Mouse (Mus musculus): ENCODE measurements around the gene Scd4. TPM values are rescaled to one million over a fixed set of nuclear protein-coding genes. Genes with fewer than 3 reads are reported as not detected.

Gene Scd4
- polyA plus RNA-seq, 1 experiment = not detected

DNA sequence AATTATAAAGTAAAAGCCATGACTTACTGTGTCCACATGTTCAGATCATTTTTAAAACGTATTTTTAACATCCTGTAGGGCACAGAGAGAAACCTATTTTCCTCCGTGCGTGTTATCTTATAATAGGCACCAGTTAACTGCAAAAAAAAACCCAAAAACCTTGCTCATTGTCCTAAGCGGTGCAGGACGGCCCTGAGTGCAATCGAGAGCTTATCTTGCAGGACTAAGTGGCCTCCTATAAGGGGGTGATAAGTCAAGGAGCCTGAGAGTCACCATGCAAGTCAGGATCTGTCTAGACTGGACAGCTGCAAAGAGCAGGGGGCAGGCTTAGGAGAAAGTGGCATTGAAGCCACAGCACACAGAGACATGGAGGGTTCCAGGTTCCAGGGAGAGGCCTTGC, 33.0 kb upstream of the Scd4 start:
- Histone ChIP-seq H3K4me1 (peaks cover 90% of the 10 kb centered on the region), H3K27me3 (replicated peaks) (no peaks in the 10 kb centered on the region), H3K4me3 (replicated peaks) (peak overlapping the region; percentile 67), H3K9me3 (no peaks in the 10 kb centered on the region), H3K36me3 (replicated peaks; ENCODE audit: low read length) (peaks cover 97% of the 10 kb centered on the region)
- no peak for TF ChIP-seq FLI1 (IDR thresholded peaks at IDR 0.05; ENCODE audit: low read length)
- no peak for TF ChIP-seq GATA1 (IDR thresholded peaks at IDR 0.05; ENCODE audit: borderline replicate concordance, low read length)

DNA sequence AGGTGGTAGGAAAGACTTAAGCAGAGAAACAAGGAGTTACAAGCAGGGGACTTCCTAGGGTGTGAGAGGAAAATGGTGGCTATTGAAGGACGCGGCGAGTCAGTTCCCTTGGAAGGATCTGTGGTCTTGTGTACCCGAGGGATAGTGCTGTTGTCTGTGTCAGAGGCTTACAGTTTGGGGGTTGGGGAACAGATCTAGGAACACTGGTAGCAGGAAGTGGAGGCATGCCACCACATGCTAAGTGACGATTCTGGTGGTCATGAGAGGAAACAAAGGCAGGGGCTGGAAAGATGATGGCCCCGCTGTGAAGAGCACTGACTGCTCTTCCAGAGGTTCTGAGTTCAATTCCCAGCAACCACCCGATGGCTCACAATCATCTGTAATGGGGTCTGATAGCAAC, 32.4 kb upstream of the Scd4 start:
- Histone ChIP-seq H3K27me3 (replicated peaks) (no peaks in the 10 kb centered on the region), H3K9me3 (no peaks in the 10 kb centered on the region), H3K36me3 (replicated peaks; ENCODE audit: low read length) (peaks cover 97% of the 10 kb centered on the region), H3K4me1 (peaks cover 89% of the 10 kb centered on the region), H3K4me3 (replicated peaks) (peak overlapping the region; percentile 67)
- TF ChIP-seq GATA1 (IDR thresholded peaks at IDR 0.05; ENCODE audit: borderline replicate concordance, low read length) (no peak), FLI1 (IDR thresholded peaks at IDR 0.05; ENCODE audit: low read length) (no peak)

DNA sequence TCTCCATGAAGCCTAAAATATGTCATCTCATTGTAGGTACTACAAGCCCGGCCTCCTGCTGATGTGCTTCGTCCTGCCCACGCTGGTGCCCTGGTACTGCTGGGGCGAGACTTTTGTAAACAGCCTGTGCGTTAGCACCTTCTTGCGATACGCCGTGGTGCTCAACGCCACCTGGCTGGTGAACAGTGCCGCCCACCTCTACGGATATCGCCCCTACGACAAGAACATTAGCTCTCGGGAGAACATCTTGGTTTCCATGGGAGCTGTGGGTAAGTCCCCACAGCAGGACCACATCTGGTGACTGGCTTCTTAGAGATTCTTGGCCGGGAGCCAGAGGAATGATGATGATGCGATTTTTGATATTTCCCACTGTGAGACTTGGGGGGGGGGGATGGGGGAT, 31.7 kb upstream of the Scd4 start:
- H3K4me3 ChIP-seq (replicated peaks) = peak overlapping the region; percentile 36
- H3K27me3 ChIP-seq (replicated peaks) = no peaks in the 10 kb centered on the region
- peaks cover 84% of the 10 kb centered on the region for H3K4me1 ChIP-seq
- H3K9me3 ChIP-seq = no peaks in the 10 kb centered on the region
- TF ChIP-seq FLI1 (IDR thresholded peaks at IDR 0.05; ENCODE audit: low read length) (no peak), GATA1 (IDR thresholded peaks at IDR 0.05; ENCODE audit: borderline replicate concordance, low read length) (no peak)
- peaks cover 97% of the 10 kb centered on the region for H3K36me3 ChIP-seq (replicated peaks; ENCODE audit: low read length)

DNA sequence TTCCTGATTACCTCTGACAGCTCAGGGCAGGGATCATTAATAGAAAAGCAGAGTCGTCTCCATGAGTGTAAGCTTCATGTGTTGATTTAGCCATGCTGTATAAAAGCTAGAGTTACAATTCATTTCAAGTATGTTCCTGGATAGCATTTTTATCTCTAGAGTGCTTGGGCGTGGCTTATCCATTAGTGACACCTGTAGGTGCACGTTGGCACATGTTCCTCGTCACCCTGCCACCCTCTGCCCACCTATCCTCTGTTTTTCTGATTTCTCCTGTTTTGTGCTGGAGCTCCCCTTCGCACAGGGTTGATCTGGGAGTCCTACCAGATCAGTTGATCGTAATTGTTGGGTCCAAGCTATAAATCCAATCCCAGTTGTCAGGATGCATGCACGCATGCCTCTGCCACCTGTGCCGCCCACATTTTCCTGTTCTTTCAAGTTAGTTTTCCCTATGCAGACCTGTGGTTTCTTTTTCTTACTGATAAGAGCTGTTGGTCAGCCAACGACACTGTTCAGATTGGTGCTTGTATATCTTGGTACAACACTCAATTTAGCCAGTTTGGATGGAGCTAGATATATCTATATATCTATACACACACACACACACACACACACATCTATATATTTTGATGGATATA, 31.1 kb upstream of the Scd4 start:
- H3K36me3 ChIP-seq (replicated peaks; ENCODE audit: low read length) = peaks cover 97% of the 10 kb centered on the region
- H3K4me1 ChIP-seq = peaks cover 80% of the 10 kb centered on the region
- no peak for TF ChIP-seq FLI1 (IDR thresholded peaks at IDR 0.05; ENCODE audit: low read length)
- no peaks in the 10 kb centered on the region for H3K27me3 ChIP-seq (replicated peaks)
- no peaks in the 10 kb centered on the region for H3K9me3 ChIP-seq
- no peak overlapping the region for H3K4me3 ChIP-seq (replicated peaks)

DNA sequence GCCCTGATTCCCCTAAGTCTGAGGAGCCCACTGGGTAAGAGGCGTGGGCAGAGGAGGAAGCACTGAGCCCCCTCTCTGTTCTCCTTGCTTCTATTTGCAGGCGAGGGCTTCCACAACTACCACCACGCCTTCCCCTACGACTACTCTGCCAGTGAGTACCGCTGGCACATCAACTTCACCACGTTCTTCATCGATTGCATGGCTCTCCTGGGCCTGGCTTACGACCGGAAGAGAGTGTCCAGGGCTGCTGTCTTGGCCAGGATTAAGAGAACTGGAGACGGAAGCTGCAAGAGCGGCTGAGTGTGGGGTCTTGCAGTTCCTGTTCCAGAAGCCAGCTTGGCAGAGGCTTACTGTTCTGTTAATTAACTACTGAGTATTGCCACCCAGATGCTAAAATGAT, 30.0 kb upstream of the Scd4 start:
- Histone ChIP-seq H3K4me1 (peaks cover 69% of the 10 kb centered on the region), H3K27me3 (replicated peaks) (no peaks in the 10 kb centered on the region), H3K4me3 (replicated peaks) (no peak overlapping the region), H3K9me3 (no peaks in the 10 kb centered on the region), H3K36me3 (replicated peaks; ENCODE audit: low read length) (peaks cover 97% of the 10 kb centered on the region)
- TF ChIP-seq FLI1 (IDR thresholded peaks at IDR 0.05; ENCODE audit: low read length) (no peak), GATA1 (IDR thresholded peaks at IDR 0.05; ENCODE audit: borderline replicate concordance, low read length) (no peak)

DNA sequence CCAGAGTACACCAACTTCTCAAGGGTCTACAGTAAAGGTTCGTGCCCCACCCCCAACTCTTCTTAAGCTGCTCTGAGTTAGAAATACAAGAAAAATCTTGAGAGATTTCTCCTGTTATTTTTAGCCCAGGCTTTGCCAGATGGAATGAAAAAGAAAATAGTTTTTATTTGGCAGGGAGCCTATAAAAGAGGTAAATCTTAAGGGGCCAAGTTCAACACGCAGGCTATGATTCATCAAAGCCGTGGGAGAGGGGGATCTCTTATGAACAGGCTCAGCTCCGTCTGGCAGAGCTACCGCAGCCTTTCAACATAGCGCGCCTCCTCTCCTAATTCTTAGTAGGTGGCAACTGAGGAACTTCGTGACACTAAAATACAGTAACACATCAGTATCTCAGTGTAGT, 29.4 kb upstream of the Scd4 start:
- Histone ChIP-seq H3K9me3 (no peaks in the 10 kb centered on the region), H3K4me3 (replicated peaks) (no peak overlapping the region), H3K4me1 (peaks cover 63% of the 10 kb centered on the region), H3K36me3 (replicated peaks; ENCODE audit: low read length) (peaks cover 97% of the 10 kb centered on the region), H3K27me3 (replicated peaks) (no peaks in the 10 kb centered on the region)
- TF ChIP-seq GATA1 (IDR thresholded peaks at IDR 0.05; ENCODE audit: borderline replicate concordance, low read length) = no peak
- TF ChIP-seq FLI1 (IDR thresholded peaks at IDR 0.05; ENCODE audit: low read length) = no peak

DNA sequence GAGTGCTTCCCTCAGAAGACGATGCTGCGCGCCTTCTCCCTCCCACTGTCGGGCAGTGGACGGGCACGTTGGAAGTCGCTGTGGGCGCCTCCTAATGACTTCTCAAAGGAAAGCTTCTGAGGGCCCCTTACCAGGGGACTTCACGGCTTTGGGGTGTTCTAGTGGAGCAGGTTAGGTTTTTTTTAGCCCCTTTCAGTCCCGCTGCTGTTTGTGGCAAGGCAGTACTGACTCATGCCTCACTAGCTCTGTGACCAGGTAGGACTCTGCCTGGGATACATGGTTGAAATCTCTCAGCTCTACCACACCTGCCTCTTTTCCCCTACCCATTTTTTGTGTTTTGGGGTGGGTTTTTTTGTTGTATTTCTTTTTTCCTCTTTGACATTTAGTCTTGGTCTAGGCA, 28.5 kb upstream of the Scd4 start:
- no peaks in the 10 kb centered on the region for H3K9me3 ChIP-seq
- peaks cover 54% of the 10 kb centered on the region for H3K4me1 ChIP-seq
- TF ChIP-seq GATA1 (IDR thresholded peaks at IDR 0.05; ENCODE audit: borderline replicate concordance, low read length) = no peak
- no peak for TF ChIP-seq FLI1 (IDR thresholded peaks at IDR 0.05; ENCODE audit: low read length)
- H3K4me3 ChIP-seq (replicated peaks) = no peak overlapping the region
- H3K36me3 ChIP-seq (replicated peaks; ENCODE audit: low read length) = peaks cover 97% of the 10 kb centered on the region
- no peaks in the 10 kb centered on the region for H3K27me3 ChIP-seq (replicated peaks)

DNA sequence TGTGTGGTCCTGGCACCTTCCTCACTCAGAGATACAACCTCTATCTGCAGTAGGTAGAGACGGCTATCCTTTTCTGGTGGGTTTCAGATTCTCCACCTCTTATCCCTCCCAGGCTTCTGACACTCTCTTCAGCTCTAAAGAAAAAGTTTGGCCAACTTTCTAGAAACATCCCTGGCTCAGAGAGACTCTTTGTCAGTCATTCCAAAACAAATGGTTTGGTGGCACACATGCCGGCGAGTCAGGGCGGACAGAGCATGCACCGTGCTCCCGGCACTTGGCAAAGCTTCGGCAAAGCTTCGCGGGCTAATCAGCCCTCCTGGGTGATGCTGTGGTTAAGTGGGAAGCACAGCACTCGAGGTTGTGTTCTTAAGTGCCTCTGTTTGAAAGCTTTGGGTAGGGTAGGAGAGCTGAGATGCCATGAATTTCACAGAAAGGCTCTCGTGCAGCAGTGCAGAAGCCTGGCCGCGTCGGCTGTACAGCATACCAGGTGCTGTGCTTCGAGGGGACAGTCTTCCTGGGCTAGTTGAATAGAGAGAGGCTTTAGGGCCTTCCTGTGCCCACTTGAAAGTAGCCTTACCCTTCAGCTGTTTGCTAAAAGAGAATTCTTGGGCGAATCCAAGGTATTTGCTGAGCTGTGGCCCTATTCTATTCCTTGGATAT, 27.9 kb upstream of the Scd4 start:
- Histone ChIP-seq H3K27me3 (replicated peaks) (no peaks in the 10 kb centered on the region), H3K4me1 (peaks cover 48% of the 10 kb centered on the region), H3K4me3 (replicated peaks) (no peak overlapping the region), H3K9me3 (no peaks in the 10 kb centered on the region), H3K36me3 (replicated peaks; ENCODE audit: low read length) (peaks cover 96% of the 10 kb centered on the region)
- no peak for TF ChIP-seq GATA1 (IDR thresholded peaks at IDR 0.05; ENCODE audit: borderline replicate concordance, low read length)
- no peak for TF ChIP-seq FLI1 (IDR thresholded peaks at IDR 0.05; ENCODE audit: low read length)

DNA sequence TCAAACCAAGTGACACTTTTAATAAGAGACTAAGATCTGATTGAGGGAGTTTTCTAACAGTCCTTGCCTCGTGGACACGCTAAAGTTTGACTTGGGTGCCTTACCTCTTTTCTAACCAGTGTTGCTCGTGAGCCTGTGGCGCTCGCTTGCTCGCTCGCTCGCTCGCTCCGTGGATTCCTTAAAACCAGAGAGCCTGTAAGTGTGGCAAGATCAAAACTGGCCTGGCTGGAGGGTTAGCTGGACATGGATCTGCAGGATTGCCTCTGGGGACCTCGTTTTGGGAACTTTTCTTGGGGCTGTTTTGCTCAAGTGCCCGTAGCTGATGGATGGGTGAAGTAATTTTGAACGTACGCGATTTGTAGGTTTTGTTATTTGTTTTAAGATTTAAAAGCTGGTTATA, 27.2 kb upstream of the Scd4 start:
- Histone ChIP-seq H3K36me3 (replicated peaks; ENCODE audit: low read length) (peaks cover 92% of the 10 kb centered on the region), H3K27me3 (replicated peaks) (no peaks in the 10 kb centered on the region), H3K9me3 (no peaks in the 10 kb centered on the region), H3K4me1 (peaks cover 41% of the 10 kb centered on the region), H3K4me3 (replicated peaks) (no peak overlapping the region)
- no peak for TF ChIP-seq FLI1 (IDR thresholded peaks at IDR 0.05; ENCODE audit: low read length)
- TF ChIP-seq GATA1 (IDR thresholded peaks at IDR 0.05; ENCODE audit: borderline replicate concordance, low read length) = no peak

DNA sequence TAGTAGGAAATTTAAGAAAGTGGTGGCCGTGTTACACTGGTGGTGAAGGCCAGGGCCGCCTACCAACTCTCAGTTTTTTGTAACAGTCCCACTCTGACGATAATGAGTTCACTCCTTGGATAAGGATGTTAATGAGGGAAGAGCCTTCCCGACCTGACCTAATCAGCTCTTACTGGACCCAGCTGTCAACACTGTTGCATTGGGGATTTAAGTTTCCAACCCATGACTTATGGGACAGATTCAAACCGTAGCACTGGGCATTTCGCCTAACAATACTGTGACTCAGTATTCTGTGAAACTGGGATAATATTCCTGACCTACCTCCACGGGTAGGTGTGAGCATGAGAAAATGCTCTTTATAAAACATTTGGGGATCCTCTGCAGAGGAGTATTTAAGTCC, 26.7 kb upstream of the Scd4 start:
- TF ChIP-seq FLI1 (IDR thresholded peaks at IDR 0.05; ENCODE audit: low read length) = no peak
- TF ChIP-seq GATA1 (IDR thresholded peaks at IDR 0.05; ENCODE audit: borderline replicate concordance, low read length) = no peak
- Histone ChIP-seq H3K27me3 (replicated peaks) (no peaks in the 10 kb centered on the region), H3K36me3 (replicated peaks; ENCODE audit: low read length) (peaks cover 87% of the 10 kb centered on the region), H3K9me3 (no peaks in the 10 kb centered on the region), H3K4me3 (replicated peaks) (no peak overlapping the region), H3K4me1 (peaks cover 41% of the 10 kb centered on the region)

Measured in megakaryocyte, embryonic 14.5 days (primary cell).